Comparison of ENCODE assay signal across 8 mouse cellular contexts in genomic region chr1:161748138-161748537, GRCm38 (mm10). TPM values are rescaled to one million over a fixed set of nuclear protein-coding genes. Genes with fewer than 3 reads are reported as not detected.
DNase-seq lines count a peak whose midpoint lies in the region; ATAC-seq and TF ChIP-seq lines count a peak whose summit lies in the region.

No protein-coding gene starts in this region.

- no peak for TF ChIP-seq EP300 in heart, postnatal 0 days (IDR thresholded peaks at IDR 0.05; ENCODE audit: low read depth)

- H3K9ac ChIP-seq in kidney, embryonic 14.5 days (ENCODE audit: low read depth, low read length): no peak overlapping the region
- H3K9ac ChIP-seq in heart, postnatal 0 days (replicated peaks; ENCODE audit: low read depth, low read length): no peak overlapping the region

- no peak overlapping the region for H3K4me3 ChIP-seq in kidney, embryonic 14.5 days (ENCODE audit: low read length)
- no peak overlapping the region for H3K4me3 ChIP-seq in heart, postnatal 0 days (ENCODE audit: low read depth, low read length)

- H3K4me2 ChIP-seq in kidney, embryonic 14.5 days (replicated peaks; ENCODE audit: low read depth, low read length): no peak overlapping the region
- no peak overlapping the region for H3K4me2 ChIP-seq in heart, postnatal 0 days (ENCODE audit: low read depth, low read length)

- peak; percentile 12 to 67 for DNase-seq in kidney, adult 8-10 months
- DNase-seq in MN1 (ENCODE audit: low spot score): peak; percentile 43
- DNase-seq in c-Kit-positive CD71-positive TER-119-positive erythroid progenitor cells, embryonic 14.5 days (ENCODE audit: low spot score): peak; percentile 76
- DNase-seq in heart, postnatal 0 days (ENCODE audit: low spot score): peak; percentile 25
- DNase-seq in left cerebral cortex, postnatal 36 days (ENCODE audit: low spot score in 2 of 2): peak; percentile 31
- peak; percentile 91 for DNase-seq in naive thymus-derived CD4-positive, alpha-beta T cell, adult 2 months (ENCODE audit: low read depth)
- DNase-seq in thymus, postnatal 10 days (ENCODE audit: low spot score in 2 of 2): peak; percentile 65 to 80

- TF ChIP-seq CTCF in heart, postnatal 0 days (IDR thresholded peaks at IDR 0.05; ENCODE audit: low read depth): peak; percentile 85

- no peaks in the 10 kb centered on the region for H3K27me3 ChIP-seq in kidney, embryonic 14.5 days (ENCODE audit: control insufficient read depth, insufficient read depth, low read length)
- no peaks in the 10 kb centered on the region for H3K27me3 ChIP-seq in heart, postnatal 0 days (ENCODE audit: control insufficient read depth, insufficient read depth, low read length)

- intact Hi-C loops in left cerebral cortex, postnatal 36 days (cut with DNase I): loop anchor here (5.0 kb wide), 1 partner anchor 219 kb away; the partner anchor contains the start of gene Pigc

- H3K9me3 ChIP-seq in kidney, embryonic 14.5 days (ENCODE audit: control insufficient read depth, low read length): no peaks in the 10 kb centered on the region
- no peaks in the 10 kb centered on the region for H3K9me3 ChIP-seq in heart, postnatal 0 days (replicated peaks; ENCODE audit: control insufficient read depth, low read length)

- no peaks in the 10 kb centered on the region for H3K4me1 ChIP-seq in kidney, embryonic 14.5 days (ENCODE audit: control insufficient read depth, insufficient read depth, low read length)
- 0 out of 2 replicates have a peak, but pooled peaks cover 4% of the 10 kb centered on the region for H3K4me1 ChIP-seq in heart, postnatal 0 days (ENCODE audit: control insufficient read depth, insufficient read depth)

- whole genome bisulfite sequencing in kidney, embryonic 14.5 days: 47% methylated on average over 8 of the region's 8 CpGs
- 21% methylated on average over 8 of the region's 8 CpGs for WGBS in heart, postnatal 0 days

- H3K27ac ChIP-seq in kidney, embryonic 14.5 days (ENCODE audit: low read depth, low read length): no peak overlapping the region
- no peak overlapping the region for H3K27ac ChIP-seq in heart, postnatal 0 days (ENCODE audit: low read depth)

- no peaks in the 10 kb centered on the region for H3K36me3 ChIP-seq in kidney, embryonic 14.5 days (ENCODE audit: control insufficient read depth, insufficient read depth, low read length)
- no peaks in the 10 kb centered on the region for H3K36me3 ChIP-seq in heart, postnatal 0 days (replicated peaks; ENCODE audit: control insufficient read depth, insufficient read depth, low read length)

- no peak for ATAC-seq in kidney, embryonic 14.5 days (ENCODE audit: low FRiP score, low TSS enrichment)
- ATAC-seq in heart, postnatal 0 days (ENCODE audit: insufficient read depth, low read depth): no peak

RNA-seq across cellular contexts. Expression of gene Fasl, which starts 40.2 kb away (rescaled TPM):
- not detected in 2 replicates for polyA plus RNA-seq in kidney, embryonic 14.5 days (2014; fragmentation: Nextera tagmentation; extraction: Ambion mirVana)
- total RNA-seq in heart, postnatal 0 days (2014; rRNA removed; ENCODE audit: low replicate concordance): not detected in 2 replicates
- not detected in 2 replicates for polyA plus RNA-seq in heart, postnatal 0 days (2015; fragmentation: Nextera tagmentation; extraction: Ambion mirVana)
- not detected for total RNA-seq in left cerebral cortex, postnatal 36 days (2021)

Comparison
In these comparisons a context has a peak if more than half of its experiments do, and no peak if none do; other contexts are left out.
1. DNase-seq: peak in every context shown above with its lines; median percentile 91 in naive thymus-derived CD4-positive, alpha-beta T cell, adult 2 months; 76 in c-Kit-positive CD71-positive TER-119-positive erythroid progenitor cells, embryonic 14.5 days; 72 in thymus, postnatal 10 days; 43 in MN1; 40 in kidney, adult 8-10 months; 31 in left cerebral cortex, postnatal 36 days; 25 in heart, postnatal 0 days.